Mouse (Mus musculus) testis, adult 2 months (tissue): ENCODE data around the gene Pacs1.

ENCODE experiments used
- CTCF ChIP-seq: fragments of 200-500 bp; IDR thresholded peaks from 2 replicates; pipeline ENCODE4 v1.5.1; 2012; ENCODE audit warnings: low read depth, mild to moderate bottlenecking, inconsistent platforms, low read length, moderate library complexity; ENCODE audit not compliant: control insufficient read depth, insufficient read depth, insufficient replicate concordance
- POLR2A ChIP-seq: fragments of 200-500 bp; IDR thresholded peaks from 2 replicates; pipeline ENCODE4 v1.6.1; 2012; ENCODE audit warnings: low read depth, mild to moderate bottlenecking, inconsistent platforms, low read length, moderate library complexity; ENCODE audit not compliant: control insufficient read depth

DNA sequence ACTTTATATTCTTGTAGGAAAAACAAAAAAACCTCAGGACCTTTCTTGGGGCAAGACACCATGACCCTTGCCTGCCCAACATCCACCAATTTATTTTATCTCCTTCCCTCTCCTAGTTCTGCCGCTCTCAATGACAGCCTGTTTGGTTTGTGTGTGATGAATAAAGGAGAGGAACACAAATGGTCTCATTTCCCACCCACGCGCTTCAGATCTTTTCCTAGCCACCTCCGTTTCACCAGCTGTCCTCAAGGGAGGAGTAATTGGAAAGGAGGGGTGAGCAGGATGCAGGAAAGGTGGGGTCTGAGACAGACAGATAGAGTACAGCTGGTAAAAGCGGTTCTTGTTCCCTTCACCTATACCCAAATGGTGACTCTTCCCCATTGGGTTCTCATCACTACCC, 23.7 kb upstream of the Pacs1 start:
- TF ChIP-seq CTCF: no peak
- TF ChIP-seq POLR2A: no peak
